Mouse (Mus musculus) bone marrow macrophage, adult 2 months (primary cell): ENCODE measurements around the gene Olfr700.

ENCODE experiments used
- CTCF ChIP-seq: IDR thresholded peaks from 2 replicates; pipeline ENCODE4 v1.5.1; 2012; ENCODE audit warnings: low read depth, mild to moderate bottlenecking, low read length, moderate library complexity
- POLR2A ChIP-seq: IDR thresholded peaks from 2 replicates; pipeline ENCODE4 v1.6.1; 2012; ENCODE audit warnings: mild to moderate bottlenecking, low read depth, low read length, borderline replicate concordance

- TF ChIP-seq CTCF (no peak), POLR2A (no peak)
These were observed 7.1 kb upstream of the Olfr700 start for GRCm38 (mm10) chr7:106815775-106816174.
